Mouse (Mus musculus): Measurements from ENCODE around the gene Pitpnb.
A peak's percentile ranks its signal among the peaks of the same experiment; 100 is the strongest.

Pitpnb gene

DNA sequence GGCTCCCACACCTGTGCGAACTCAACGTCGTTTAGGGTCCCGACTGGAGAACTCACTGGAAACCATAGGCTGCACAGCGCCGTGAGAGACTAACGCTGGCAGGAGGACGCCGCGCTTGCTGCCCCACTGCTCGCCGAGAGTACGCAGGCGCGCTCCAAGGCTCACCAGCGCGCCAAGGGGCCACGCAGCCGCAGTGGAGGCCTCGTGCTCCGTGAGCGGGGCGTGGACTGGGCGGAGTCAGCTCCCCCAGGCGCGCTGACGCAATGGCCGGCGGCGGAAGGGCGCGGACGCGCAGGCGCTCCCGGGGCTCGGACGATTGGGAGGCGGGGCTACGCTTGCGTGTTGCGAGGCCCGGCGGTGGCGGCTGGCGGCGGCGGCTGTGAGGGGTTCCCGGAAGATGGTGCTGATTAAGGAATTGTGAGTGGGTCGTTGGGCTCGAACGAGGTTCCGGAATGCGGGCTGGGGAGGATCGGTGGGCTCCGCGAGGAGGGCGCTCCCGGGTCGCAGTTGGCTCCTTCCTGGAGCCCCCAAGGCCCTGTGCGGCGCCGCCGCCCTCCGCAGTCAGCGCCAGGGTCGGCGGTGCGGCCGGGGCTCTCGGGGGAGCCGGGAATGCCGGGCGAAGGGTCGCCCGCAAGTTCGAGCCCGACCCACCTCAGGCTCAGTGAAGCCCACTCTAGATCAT lies at the start of gene Pitpnb:
Gene Pitpnb (plus strand): TSS at position 347 of the 682 bp plus-strand sequence.
- peak; percentile 93 to 97 for DNase-seq (ENCODE audit: low spot score in 2 of 2)

DNA sequence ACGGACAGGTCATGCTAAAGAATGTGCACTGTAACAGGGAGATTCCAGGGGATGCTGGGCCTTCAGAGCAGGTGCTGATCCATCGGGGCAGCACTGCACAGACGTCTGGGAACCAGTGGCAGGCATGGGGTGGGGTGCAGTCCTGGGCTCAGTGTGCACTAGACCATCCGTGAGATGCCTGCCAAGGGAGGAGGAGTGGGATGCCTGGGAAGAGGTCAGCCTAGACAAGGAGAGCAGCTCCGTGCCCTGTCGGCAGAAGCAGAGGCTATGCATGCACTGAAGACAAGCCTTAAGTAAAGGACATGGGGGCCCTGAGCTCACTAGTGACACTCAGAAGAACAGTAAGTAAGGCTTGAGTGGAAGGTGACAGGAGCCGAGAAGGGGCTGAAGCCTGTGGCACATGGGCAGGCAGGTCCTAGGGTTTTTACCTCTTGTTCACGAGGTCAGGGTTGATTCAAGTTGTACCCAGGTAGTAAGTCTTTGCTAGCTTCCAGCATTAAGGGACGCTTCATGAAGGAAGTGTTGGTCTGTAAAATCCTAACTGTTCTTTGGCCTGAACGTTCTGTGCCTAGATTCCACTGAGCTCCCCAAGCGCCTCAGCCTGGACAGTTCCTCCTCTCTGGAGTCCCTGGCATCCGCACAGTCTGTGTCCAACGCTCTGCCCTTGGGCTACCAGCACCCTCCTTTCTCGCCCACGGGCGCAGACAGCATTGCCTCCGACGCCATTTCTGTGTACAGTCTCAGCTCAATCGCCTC lies 46.0 kb upstream of the Pitpnb start:
- DNase-seq (ENCODE audit: low spot score in 2 of 2) = no peak

DNA sequence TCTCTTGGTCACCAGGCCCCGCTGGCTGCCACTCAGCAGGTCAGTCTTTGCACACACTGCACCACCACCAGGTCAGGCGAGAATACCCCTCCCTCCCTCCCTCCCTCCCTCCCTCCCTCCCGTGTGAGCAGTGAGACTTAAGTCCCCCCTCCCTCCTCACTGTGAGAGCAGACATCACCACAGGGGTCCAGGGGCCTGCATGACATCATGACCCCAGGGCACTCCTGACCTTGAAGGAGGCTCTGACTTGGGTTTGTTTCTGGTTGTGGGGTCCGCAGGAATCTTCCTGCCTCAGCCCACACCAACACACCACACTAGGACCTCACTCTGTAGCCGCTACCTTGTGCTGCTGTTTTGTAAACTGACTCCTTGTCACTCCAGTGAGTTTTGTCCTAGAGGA lies 43.0 kb upstream of the Pitpnb start:
- no peak for DNase-seq (ENCODE audit: low spot score in 2 of 2)

DNA sequence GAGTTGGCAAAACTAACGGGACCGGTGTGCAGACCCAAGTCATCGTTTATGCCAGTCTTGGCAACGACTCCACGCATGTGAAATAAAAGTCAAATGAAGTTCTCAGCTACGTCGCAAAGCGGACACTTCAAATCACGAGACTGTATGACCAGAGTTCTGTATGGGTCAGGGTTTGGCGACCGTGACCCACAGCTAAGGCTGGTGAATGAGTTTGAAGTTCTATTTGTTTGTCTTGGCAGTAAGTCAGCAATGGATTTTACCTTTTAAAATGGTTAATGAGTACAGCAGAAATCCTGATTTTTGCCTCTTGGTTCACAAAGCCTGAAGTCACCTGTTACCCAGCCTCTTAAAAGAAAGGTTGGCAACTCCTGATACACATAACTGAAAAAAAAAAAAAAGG lies 42.1 kb upstream of the Pitpnb start:
- no peak for DNase-seq (ENCODE audit: low spot score in 2 of 2)

DNA sequence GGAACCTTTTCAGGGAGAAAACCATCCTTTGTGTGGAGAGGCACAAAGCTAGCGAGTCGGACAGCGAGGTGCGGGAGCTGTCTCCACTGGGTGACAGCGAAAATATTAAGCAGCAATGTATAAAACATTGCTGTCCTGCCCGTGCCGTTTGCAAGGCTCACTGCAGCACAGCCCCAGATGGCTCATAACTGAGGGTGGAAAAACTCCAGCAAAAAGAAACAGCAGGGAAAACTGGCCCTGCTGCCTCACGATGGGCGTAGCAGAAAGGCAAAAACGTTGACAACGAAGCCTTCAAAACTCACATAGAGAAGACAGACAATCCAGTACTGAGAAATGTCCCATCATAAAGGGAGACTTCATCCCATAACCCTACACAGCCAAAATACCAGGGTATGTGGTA lies 40.5 kb upstream of the Pitpnb start:
- DNase-seq (ENCODE audit: low spot score in 2 of 2) = peak in 1 of 2 experiments; percentile 27

DNA sequence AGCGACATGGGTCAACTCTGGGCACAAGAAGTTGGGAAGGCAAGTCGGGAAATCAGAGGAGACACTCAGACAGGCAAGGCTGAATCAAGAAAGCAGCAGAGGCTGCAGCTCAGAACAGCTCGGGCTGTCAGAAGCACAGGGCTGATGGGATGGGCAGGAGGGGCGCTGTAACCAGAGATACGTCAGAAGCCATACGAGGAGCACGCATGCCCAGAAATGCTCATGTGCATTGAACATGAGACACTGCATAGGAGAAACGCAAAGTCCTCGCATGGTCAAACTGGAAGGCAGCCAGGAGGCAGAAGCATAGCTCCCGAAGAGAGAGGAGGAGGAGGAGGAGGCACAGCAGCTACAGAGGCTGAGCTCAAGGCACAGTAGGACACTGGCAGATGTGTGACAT lies 38.9 kb upstream of the Pitpnb start:
- peak; percentile 61 to 72 for DNase-seq (ENCODE audit: low spot score in 2 of 2)

DNA sequence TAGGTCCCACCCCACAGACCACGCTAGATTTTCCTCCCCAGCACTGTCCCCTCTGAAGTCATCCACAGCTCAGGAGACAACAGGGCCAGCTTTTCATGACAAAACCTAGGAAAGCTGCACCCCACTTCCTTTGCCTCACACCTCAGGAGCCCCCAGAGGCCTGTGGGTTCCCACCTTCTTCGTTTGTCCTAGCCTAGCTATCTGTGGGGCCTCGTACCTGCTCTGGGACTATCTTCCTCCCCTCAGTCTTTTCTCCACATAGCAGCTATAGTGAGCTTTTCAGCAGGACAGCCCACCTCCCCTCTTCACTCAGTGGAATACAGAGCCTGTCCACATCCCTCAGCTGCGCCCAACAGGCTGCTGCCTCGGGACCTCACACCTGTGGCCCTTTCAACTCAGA lies 32.8 kb upstream of the Pitpnb start:
- DNase-seq (ENCODE audit: low spot score in 2 of 2) = no peak

DNA sequence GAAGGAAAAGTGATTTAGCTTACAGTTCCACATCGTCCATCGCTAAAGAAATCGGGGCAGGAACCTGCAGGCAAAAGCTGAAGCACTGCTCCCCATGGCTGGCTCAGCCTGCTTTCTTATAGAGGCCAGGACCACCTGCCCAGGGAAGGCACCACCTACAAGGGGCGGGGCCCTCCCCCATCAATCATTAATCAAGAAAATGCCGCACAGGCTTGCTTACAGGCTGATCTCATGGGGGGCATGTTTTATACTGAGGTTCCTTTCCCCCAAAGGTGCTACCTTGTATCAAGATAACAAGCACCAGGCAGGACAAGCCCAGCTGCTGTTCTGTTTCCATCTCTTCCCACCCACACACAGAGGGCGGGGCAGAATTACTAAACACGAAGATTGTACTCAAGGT lies 31.9 kb upstream of the Pitpnb start:
- DNase-seq (ENCODE audit: low spot score in 2 of 2) = no peak

DNA sequence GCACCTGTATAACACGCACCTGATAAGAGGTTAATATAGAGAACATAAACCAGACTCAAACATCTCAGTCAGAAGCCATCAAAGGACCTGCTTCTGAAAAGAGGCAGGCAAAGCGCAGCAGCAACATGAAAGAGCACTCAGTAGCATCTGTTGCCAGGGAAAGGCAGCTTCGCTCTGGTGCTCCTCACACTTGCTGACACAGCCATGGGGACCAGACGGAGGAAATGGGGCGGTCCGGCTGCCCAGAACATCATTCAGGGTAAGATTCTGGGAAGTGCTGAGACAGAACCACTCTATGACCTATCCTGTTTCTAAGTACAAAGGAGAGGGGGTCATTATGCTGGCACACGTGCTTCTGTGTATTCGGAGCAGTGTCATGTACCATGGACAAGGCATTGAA lies 29.8 kb upstream of the Pitpnb start:
- no peak for DNase-seq (ENCODE audit: low spot score in 2 of 2)

DNA sequence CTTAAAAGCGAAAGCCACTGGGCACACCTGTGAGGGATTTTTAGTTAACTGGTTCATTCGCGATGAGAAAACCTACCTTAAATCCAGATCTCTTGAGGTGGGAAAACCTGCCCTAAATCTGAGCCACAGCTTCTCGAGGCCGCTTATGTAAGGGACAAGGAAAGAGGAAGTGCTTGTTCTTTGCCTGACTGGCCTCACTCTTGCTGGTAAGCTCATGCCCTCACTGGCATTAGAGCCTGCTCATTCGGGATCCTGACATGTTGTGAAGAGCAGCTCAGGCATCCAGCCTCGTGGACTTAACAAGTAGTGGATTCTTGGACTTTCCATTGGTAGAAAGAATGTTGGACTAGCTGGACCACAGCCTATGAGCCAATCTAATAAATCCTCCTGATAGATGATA lies 28.8 kb upstream of the Pitpnb start:
- DNase-seq (ENCODE audit: low spot score in 2 of 2) = no peak

DNA sequence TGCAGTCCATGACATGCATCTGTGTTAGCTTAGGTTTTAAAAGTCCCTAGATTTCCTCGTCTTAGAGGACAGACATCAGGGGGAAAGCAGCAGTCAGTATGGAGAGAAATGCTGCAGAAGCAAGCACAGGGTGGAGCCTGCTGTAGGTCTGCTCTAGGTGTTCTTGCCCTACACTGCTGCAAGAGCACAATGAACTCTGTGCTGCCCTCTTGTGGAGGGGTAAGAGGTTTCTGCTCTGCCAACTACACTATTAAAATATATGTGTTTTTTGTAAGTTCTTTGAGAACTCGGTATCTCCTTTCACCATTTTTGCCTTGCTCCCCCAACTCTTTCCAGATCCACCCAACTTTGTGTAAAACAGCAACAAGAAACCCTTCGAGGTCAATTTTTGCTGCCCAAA lies 25.8 kb upstream of the Pitpnb start:
- no peak for DNase-seq (ENCODE audit: low spot score in 2 of 2)

DNA sequence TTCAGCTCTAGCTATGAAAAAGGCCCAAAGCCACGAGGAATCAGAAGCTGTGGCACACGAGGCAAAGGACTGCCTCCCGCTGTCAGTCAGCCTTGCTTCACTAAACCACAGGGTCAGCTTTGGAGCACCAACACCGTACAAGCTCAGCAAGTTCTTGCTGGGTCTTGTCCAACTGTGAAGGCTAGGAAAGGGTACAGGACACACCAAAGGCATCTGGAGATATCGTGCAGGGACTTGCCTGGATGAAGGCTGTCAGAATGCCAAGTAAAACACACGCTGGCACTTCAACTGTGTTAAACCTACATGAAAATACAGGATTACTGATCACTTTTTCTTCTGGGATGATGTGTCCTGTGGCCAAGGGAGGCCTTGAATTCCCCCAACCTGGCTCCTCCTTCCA lies 20.4 kb upstream of the Pitpnb start:
- no peak for DNase-seq (ENCODE audit: low spot score in 2 of 2)

DNA sequence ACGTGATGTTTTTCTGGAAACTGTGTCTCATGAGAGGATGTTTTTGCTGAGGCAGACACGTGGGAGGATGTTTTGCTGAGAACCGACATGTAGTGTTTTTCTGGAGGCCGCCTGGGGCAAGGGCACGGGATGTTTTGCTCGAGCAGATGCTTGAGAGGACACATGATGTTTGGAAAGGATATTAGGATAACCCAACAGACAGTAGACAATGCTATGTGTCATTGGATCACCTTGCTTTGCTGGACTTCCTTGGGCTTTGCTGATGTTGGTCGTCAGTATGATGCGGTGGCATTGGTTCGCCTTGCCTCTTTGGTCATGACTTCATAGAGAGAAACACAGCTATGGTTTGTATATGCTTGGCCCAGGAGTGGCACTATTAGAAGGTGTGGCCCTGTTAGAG lies 16.7 kb upstream of the Pitpnb start:
- no peak for DNase-seq (ENCODE audit: low spot score in 2 of 2)

DNA sequence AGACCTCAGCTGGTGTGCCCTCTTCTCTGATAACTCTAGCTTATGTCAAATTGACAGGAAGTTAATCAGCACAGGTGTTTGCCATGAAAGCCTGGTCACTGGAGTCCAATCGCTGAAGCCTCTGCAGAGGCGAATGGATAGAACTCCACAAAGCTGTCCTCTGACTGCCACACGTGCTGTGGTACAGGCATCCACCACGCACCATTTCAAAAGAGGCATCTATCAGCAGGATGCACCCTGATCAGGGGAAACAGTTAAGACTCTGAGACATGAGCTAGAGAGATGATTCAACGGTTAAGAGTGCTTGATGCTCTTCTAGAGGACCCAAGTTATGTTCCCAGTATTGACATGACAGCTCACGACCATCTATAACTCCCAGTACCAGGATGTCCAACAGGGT lies 15.5 kb upstream of the Pitpnb start:
- DNase-seq (ENCODE audit: low spot score in 2 of 2) = no peak

DNA sequence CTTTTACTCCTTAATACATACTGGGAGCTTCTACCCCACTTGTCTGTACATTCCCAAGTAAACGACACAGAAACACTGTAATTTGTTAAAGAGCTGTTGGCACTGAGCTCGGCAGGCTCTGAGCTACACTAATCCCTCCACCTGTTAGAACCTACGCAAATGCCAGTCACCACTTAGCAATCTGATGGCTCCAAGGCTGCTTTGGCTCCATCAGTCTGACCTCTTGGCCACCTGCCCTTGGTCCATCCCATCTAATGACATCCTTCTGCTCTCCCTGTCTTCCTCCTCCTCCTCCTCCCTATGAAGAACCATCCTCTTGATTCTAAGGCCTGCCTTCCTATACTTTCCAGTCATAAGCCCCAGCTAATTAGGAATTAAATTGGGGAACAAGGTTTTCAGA lies 13.0 kb upstream of the Pitpnb start:
- DNase-seq (ENCODE audit: low spot score in 2 of 2) = no peak

DNA sequence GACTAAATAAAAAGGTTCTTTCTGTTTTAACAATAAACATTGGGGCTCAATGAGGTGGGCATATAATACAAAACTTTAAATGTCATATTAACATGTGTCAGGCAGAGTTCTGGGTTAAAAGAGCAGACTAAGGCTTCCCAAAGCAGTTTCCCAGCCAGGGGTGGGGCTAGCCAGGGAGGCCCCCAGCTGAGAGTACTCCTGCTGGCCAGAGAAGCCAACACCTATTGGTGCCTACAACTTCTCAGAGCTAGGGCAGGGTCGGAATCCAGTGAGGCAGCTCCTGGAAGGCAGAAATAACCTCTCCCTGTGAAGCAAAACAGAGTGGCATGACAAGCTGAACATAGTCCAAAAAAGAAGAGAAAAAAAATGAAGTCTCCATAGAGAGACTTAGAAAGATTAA lies 11.6 kb upstream of the Pitpnb start:
- no peak for DNase-seq (ENCODE audit: low spot score in 2 of 2)

DNA sequence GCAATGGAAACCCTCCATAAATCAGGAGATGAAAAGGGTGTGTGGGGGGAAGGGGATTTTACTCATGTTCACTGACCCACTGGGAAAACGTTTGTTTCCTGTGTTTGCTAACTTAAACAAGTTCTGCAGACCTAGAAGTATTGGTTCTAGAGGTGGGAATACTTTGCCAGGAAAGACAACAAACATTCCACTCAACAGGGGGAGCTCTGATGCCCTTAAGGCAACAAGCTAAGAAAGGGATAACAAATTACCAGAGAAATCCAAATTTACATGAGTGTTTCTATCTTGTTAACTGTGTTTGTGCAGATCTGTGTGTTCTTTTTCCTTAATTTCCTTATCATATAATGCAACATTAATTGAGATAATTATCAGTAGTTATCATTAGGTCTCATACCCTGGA lies 4.8 kb upstream of the Pitpnb start:
- DNase-seq (ENCODE audit: low spot score in 2 of 2) = no peak

DNA sequence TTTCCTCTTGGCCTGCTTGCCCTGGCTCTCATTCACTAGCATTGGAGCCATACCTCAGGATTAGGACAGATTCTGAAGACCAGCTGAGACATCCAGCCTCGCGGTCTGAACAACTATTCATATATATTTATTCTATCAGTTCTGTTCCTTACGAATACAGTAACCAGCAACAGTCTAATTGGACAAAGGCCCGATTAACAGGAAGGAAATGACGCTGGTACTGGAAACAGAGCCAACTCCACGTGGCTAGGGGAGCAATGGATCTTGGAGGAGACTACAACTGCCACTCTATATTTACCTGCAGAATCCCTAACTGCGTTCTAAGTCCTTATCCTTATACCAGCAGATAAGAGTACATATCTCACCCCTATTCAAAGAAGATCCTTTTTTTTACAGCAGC lies 3.1 kb upstream of the Pitpnb start:
- no peak for DNase-seq (ENCODE audit: low spot score in 2 of 2)

DNA sequence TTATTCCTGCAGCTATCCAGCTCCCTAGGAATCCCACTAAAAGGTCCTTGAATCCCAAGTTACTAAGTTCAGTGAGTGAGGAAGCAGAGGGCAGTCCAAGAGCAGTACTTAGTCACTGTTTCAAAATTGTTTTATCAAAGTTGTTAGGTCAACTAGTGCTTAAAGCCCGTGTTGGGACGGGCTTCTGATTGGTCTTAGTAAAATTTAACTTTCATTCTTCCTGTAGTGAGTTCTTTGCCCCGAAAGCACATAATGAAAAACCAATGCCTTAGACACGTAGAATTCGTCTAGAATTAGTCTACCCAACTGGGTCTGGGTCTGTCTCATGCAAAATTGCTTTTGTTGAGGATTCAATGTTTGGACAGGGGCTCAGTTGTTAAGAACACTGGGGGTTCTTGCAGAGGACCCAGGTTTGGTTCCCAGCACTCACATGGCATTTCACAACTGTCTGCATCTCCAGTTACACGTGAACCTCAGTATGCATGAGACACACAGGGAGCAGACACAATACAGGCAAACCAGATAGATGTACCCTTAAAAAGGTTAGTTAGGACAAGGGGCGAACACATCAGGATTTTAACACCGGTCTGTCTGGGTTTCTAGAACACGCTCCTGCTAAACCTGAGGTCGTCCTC lies 664 bp upstream of the Pitpnb start:
- no peak for DNase-seq (ENCODE audit: low spot score in 2 of 2)

DNA sequence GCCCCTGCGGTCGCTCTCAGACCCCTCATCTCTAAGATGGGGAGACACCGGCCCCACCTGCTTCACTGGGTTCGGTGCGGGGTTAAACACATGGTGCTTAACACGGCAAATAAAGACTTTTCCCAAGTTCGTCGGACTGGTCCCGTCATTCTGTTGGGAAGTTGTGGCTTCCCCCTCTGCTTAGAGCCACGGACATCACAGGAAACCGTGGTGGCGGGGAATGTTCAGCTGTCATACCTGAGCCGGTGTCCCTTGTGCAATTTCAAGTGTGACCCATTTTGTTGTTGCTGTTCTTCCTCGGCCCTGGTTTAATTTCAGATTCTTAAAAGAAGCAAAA lies 504 bp downstream of the Pitpnb start:
- DNase-seq (ENCODE audit: low spot score in 2 of 2) = no peak

DNA sequence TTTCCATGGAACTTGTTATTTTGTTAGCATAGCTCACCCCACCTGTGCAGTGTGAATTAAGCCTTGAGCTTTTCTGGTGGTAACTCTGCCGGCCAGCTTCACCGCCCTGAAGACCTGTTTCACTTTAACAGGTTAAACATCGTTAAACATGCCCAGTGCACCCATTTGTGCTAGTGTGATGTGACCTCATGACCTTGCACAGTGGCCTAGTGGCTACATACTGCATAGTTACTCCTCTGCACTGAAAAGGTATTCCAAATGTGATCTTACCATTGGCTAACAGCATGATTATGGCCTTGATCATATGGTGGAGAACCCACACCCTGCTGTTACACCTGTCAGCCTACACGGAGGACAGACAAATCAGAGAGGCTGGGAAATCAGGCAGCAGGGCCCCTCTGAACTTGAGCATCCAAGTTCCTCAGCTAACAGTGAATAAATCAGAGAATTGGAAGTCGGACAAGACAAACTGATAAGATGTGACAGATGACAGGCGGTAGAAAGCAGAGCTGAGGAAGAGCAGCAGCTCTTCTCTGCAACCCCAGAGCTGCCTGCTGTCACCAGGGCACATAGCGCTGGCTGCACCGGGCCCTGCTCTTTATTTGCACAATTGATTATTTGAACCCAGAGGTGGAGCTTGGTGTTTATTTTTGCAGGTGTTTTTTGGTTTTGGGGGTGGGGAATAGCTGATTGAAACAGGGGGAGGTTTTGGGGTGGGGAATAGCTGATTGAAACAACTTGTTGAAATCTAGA lies 5.6 kb downstream of the Pitpnb start:
- DNase-seq (ENCODE audit: low spot score in 2 of 2) = no peak

DNA sequence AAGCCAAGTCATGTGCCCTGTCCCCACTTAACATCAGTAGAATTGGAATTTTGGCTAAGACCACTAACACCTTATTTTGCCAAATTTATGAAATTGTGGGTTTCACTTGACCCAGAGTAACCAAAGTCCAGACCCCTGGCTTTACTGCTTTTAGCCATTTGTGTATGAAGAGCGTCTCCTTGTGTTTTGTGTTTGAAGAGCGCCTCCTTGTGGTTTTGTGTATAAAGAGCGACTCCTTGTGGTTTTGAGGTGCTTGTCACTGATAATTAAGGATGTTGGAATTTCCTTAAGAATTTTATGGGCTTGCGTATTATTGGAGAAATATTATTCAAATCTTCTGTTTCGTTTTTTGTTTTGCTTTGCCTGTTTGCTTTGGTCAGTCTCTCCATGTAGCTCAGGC lies 11.0 kb downstream of the Pitpnb start:
- no peak for DNase-seq (ENCODE audit: low spot score in 2 of 2)
